In the genomic region with DNA sequence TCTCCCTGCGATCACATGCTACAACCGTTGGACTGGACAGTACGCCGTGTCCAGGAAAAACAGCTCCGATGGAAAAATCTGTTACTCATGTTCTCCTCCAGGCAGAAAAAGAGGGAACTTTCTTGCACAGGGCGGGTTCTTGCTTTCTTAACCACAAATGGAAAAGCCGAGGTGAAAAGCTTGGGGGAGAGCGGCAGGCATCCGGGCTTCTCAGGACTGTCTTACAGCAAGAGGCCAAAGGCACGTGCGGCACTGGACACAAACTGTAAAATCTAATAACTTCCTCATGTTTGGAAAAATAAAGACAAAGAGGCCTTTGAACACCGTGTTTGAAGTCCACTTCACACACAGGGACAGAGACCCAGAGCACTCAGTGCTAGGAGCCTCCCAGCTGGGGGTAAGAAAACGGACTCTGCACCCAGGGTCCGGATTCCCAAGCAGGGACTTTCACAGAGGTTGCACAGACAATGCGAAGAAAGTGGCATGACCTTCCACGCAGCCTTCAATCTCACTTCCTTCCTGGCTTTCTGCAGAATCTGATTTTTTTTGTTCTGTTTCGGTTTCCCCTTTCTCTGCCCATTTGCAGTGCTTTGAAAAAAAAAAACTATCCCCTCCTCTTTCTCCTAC, we compare ENCODE assay signal across 9 mouse cellular contexts.
DNase-seq lines count a peak whose midpoint lies in the region; ATAC-seq lines count a peak whose summit lies in the region.
"Had no signal": no experiment of that assay in that cellular context is flagged by ENCODE, and none has a peak within 500 bp of the region (broad histone marks: within the 10 kb centered on the region; RNA-seq: fewer than 3 reads in every experiment).

No protein-coding gene starts in this region.

- peak; percentile 77; the same call in 1 of the 2 replicates for ATAC-seq in kidney, embryonic 15.5 days (replicated peaks; ENCODE audit: low FRiP score)
- no peak for ATAC-seq in erythroid progenitor cell, adult 5-6 weeks (replicated peaks; ENCODE audit: low FRiP score, poor library complexity, severe bottlenecking)

- no peak overlapping the region for H3K9ac ChIP-seq in kidney, embryonic 15.5 days

- no peaks in the 10 kb centered on the region for H3K36me3 ChIP-seq in kidney, embryonic 15.5 days
- H3K36me3 ChIP-seq in midbrain, embryonic 10.5 days = no peaks in the 10 kb centered on the region

- H3K27me3 ChIP-seq in kidney, embryonic 15.5 days = no peaks in the 10 kb centered on the region
- no peaks in the 10 kb centered on the region for H3K27me3 ChIP-seq in midbrain, embryonic 10.5 days (ENCODE audit: low read depth, poor library complexity, severe bottlenecking)

- WGBS in kidney, embryonic 15.5 days = 40% methylated on average over 17 of the region's 17 CpGs
- 66% methylated on average over 17 of the region's 17 CpGs for WGBS in midbrain, embryonic 10.5 days

- peak overlapping the region; percentile 80 for H3K27ac ChIP-seq in kidney, embryonic 15.5 days
- H3K27ac ChIP-seq in midbrain, embryonic 10.5 days (replicated peaks) = no peak overlapping the region

- H3K4me1 ChIP-seq in kidney, embryonic 15.5 days = peaks cover 10% of the 10 kb centered on the region
- H3K4me1 ChIP-seq in midbrain, embryonic 10.5 days = peaks cover 3% of the 10 kb centered on the region

- H3K9me3 ChIP-seq in kidney, embryonic 15.5 days (replicated peaks) = no peaks in the 10 kb centered on the region; the same call in 1 of the 2 replicates
- no peaks in the 10 kb centered on the region for H3K9me3 ChIP-seq in midbrain, embryonic 10.5 days (replicated peaks)

- no peak overlapping the region for H3K4me3 ChIP-seq in kidney, embryonic 15.5 days (replicated peaks)
- no peak overlapping the region for H3K4me3 ChIP-seq in midbrain, embryonic 10.5 days
- H3K4me3 ChIP-seq: myocyte had no signal

- peak overlapping the region; percentile 17; the same call in 1 of the 2 replicates for H3K4me2 ChIP-seq in kidney, embryonic 15.5 days

- peak; percentile 60 to 70 for DNase-seq in spleen, postnatal 36 days (ENCODE audit: low spot score in 2 of 2)
- DNase-seq in spleen, postnatal 4 days (ENCODE audit: low spot score in 2 of 2) = no peak
- DNase-seq in heart, adult 8-10 months (ENCODE audit: low spot score) = peak; percentile 86
- peak; percentile 35 for DNase-seq in lung, postnatal 14 days
- DNase-seq in frontal cortex, postnatal 36 days (ENCODE audit: low spot score in 2 of 2) = no peak
- DNase-seq in midbrain, embryonic 10.5 days (ENCODE audit: low spot score) = no peak

Comparison
In these comparisons a context has a peak if more than half of its experiments do, and no peak if none do; other contexts are left out.
1. DNase-seq: peak in spleen, postnatal 36 days (2 of 2), heart, adult 8-10 months (single experiment) and lung, postnatal 14 days (single experiment); none in spleen, postnatal 4 days (0 of 2), frontal cortex, postnatal 36 days (0 of 2) and midbrain, embryonic 10.5 days (single experiment).